9 mouse cellular contexts compared by ENCODE assay signal in genomic region chr15:31586519-31586918, GRCm38 (mm10). TPM values are rescaled to one million over a fixed set of nuclear protein-coding genes. Genes with fewer than 3 reads are reported as not detected.
DNase-seq lines count a peak whose midpoint lies in the region; ATAC-seq and TF ChIP-seq lines count a peak whose summit lies in the region.
"Had no signal": no experiment of that assay in that cellular context is flagged by ENCODE, and none has a peak within 500 bp of the region (broad histone marks: within the 10 kb centered on the region; RNA-seq: fewer than 3 reads in every experiment).

No protein-coding gene starts in this region.

- peak overlapping the region; percentile 67; the same call in 1 of the 2 replicates for H3K27ac ChIP-seq in gastrocnemius, adult 2 months
- no peak overlapping the region for H3K27ac ChIP-seq in left cerebral cortex, adult 2 months
- H3K27ac ChIP-seq: lung, embryonic 15.5 days had no signal

- in situ Hi-C loops in Patski (cut with MboI; ENCODE audit: low pct_unique_long_range_greater_than_20kb): loop anchor here (5.0 to 10.0 kb wide), 3 partner anchors 64 to 262 kb away; no protein-coding TSS in a partner anchor

- peak; percentile 97 for TF ChIP-seq CTCF in Patski (IDR thresholded peaks at IDR 0.05)
- TF ChIP-seq CTCF in gastrocnemius, adult 2 months (IDR thresholded peaks at IDR 0.05): peak; percentile 100; the same call in 1 of the 2 replicates
- TF ChIP-seq CTCF in left cerebral cortex, adult 2 months (IDR thresholded peaks at IDR 0.05): peak; percentile 99

- peak; percentile 72 for ATAC-seq in Patski
- ATAC-seq in megakaryocyte-erythroid progenitor cell, adult 5-6 weeks (replicated peaks; ENCODE audit: low FRiP score, low TSS enrichment, poor library complexity, severe bottlenecking): peak; percentile 85

- POLR2A ChIA-PET in Patski (lab: Charles Lee): no interaction called here

- intact Hi-C loops in gastrocnemius, adult 2 months (cut with DNase I): loop anchor here (1.0 to 5.0 kb wide), 3 partner anchors 54 to 272 kb away; partner anchors contain the start of gene March6
- intact Hi-C loops in left cerebral cortex, adult 2 months (cut with DNase I): loop anchor here (1.0 to 5.0 kb wide), 5 partner anchors 54 to 271 kb away; partner anchors contain the start of genes March6 and Ropn1l

- CTCF ChIA-PET in Patski (lab: Charles Lee): interaction anchor here (0.7 to 1.3 kb wide), 8 partner anchors 9 to 139 kb away, joined by 3 to 4 read pairs (median 3); no protein-coding TSS in a partner anchor

- no peak overlapping the region for H3K4me3 ChIP-seq in gastrocnemius, adult 2 months
- no peak overlapping the region for H3K4me3 ChIP-seq in left cerebral cortex, adult 2 months
- H3K4me3 ChIP-seq: lung, embryonic 15.5 days had no signal

- DNase-seq in Patski (ENCODE audit: low read depth, low spot score): peak; percentile 19
- DNase-seq in cerebellum, postnatal 14 days: peak; percentile 94 to 96
- DNase-seq in gastrocnemius, adult 2 months: peak; percentile 88
- peak; percentile 88 for DNase-seq in induced T-regulatory cell, adult 2 months (ENCODE audit: low read depth)
- peak; percentile 82 to 88 for DNase-seq in left cerebral cortex, adult 2 months (ENCODE audit: extremely low spot score in 1 of 2, low spot score in 2 of 2)
- peak; percentile 90 to 91 for DNase-seq in right cerebral cortex, postnatal 10 days (ENCODE audit: low spot score in 2 of 2)
- peak; percentile 88 for DNase-seq in urinary bladder, postnatal 14 days (ENCODE audit: low spot score)

- H3K27me3 ChIP-seq in Patski: no peaks in the 10 kb centered on the region
- H3K27me3 ChIP-seq: lung, embryonic 15.5 days had no signal

RNA-seq across cellular contexts. Expression of gene Cct5, which starts 15.1 kb away (rescaled TPM):
- 407 TPM for polyA plus RNA-seq in Patski (2021)
- 100 to 1,000 TPM; 113 to 132 TPM for total RNA-seq in gastrocnemius, adult 2 months (2021)
- 100 to 1,000 TPM; 173 to 182 TPM for total RNA-seq in left cerebral cortex, adult 2 months (2021)
- total RNA-seq in megakaryocyte-erythroid progenitor cell, adult 5-6 weeks (2014; fragmentation: Nextera tagmentation): 506 and 590 TPM in 2 replicates
- 614 and 625 TPM in 2 replicates for total RNA-seq in megakaryocyte-erythroid progenitor cell, adult 5-6 weeks (2017)

RNA-seq across cellular contexts. Expression of gene Fam173b, which starts 15.1 kb away (rescaled TPM):
- polyA plus RNA-seq in Patski (2021): 13.3 TPM
- 10 to 100 TPM; 13.9 to 17.7 TPM for total RNA-seq in gastrocnemius, adult 2 months (2021)
- total RNA-seq in left cerebral cortex, adult 2 months (2021): 10 to 100 TPM; 11.3 to 12.1 TPM
- 15.0 and 22.3 TPM in 2 replicates for total RNA-seq in megakaryocyte-erythroid progenitor cell, adult 5-6 weeks (2014; fragmentation: Nextera tagmentation)
- 5.7 and 11.0 TPM in 2 replicates for total RNA-seq in megakaryocyte-erythroid progenitor cell, adult 5-6 weeks (2017)

RNA-seq across cellular contexts. Expression of gene Cmbl, which starts 21.3 kb away (rescaled TPM):
- polyA plus RNA-seq in Patski (2021): 0.51 TPM
- total RNA-seq in gastrocnemius, adult 2 months (2021): 10 to 100 TPM; 30.4 to 58.0 TPM
- 10 to 100 TPM; 15.7 to 17.9 TPM for total RNA-seq in left cerebral cortex, adult 2 months (2021)
- not detected in 2 replicates for total RNA-seq in megakaryocyte-erythroid progenitor cell, adult 5-6 weeks (2014; fragmentation: Nextera tagmentation)
- not detected in 2 replicates for total RNA-seq in megakaryocyte-erythroid progenitor cell, adult 5-6 weeks (2017)

RNA-seq across cellular contexts. Expression of gene March6, which starts 55.7 kb away (rescaled TPM):
- polyA plus RNA-seq in Patski (2021): 61.0 TPM
- total RNA-seq in gastrocnemius, adult 2 months (2021): 100 to 1,000 TPM; 124 to 131 TPM
- 100 to 1,000 TPM; 191 to 204 TPM for total RNA-seq in left cerebral cortex, adult 2 months (2021)
- 57.2 and 60.8 TPM in 2 replicates for total RNA-seq in megakaryocyte-erythroid progenitor cell, adult 5-6 weeks (2014; fragmentation: Nextera tagmentation)
- total RNA-seq in megakaryocyte-erythroid progenitor cell, adult 5-6 weeks (2017): 53.1 and 62.4 TPM in 2 replicates

Comparison
In these comparisons a context has a peak if more than half of its experiments do, and no peak if none do; other contexts are left out.
1. DNase-seq: peak in every context shown above with its lines; median percentile 95 in cerebellum, postnatal 14 days; 90 in right cerebral cortex, postnatal 10 days; 88 in gastrocnemius, adult 2 months; 88 in induced T-regulatory cell, adult 2 months; 88 in urinary bladder, postnatal 14 days; 85 in left cerebral cortex, adult 2 months; 19 in Patski.
2. RNA of gene Cmbl, which starts 21.3 kb away (total RNA-seq): 30.4 to 58.0 TPM in gastrocnemius, adult 2 months and 15.7 to 17.9 TPM in left cerebral cortex, adult 2 months; not detected in megakaryocyte-erythroid progenitor cell, adult 5-6 weeks; every median in the first group is over 10 times any median in the second.
3. Peak in every context shown above with its lines, with median percentiles within 50 percentile points of each other: CTCF ChIP-seq.